Mouse (Mus musculus) C2C12 (cell line): ENCODE measurements around the gene Ece1. TPM values are rescaled to one million over a fixed set of nuclear protein-coding genes. Genes with fewer than 3 reads are reported as not detected.
"Not testable (repeated sequence)": the region's sequence is repeated elsewhere in the genome, so short reads cannot be mapped to it uniquely, and the experiment has no call there.

ENCODE experiments used
- H3K27me3 ChIP-seq: one replicate; pipeline ENCODE4 v1.6.1; 2011; ENCODE audit not compliant: control insufficient read depth, insufficient read depth, insufficient read length
- H3K36me3 ChIP-seq: one replicate; pipeline ENCODE4 v1.6.1; 2011; ENCODE audit not compliant: control insufficient read depth, insufficient read depth
- H3K4me3 ChIP-seq: one replicate; pipeline ENCODE4 v1.5.1; 2011; ENCODE audit warnings: mild to moderate bottlenecking, control low read depth; ENCODE audit not compliant: poor library complexity, insufficient read depth, severe bottlenecking
- H3K79me2 ChIP-seq: one replicate; pipeline ENCODE4 v1.6.1; 2011; ENCODE audit not compliant: control insufficient read depth, insufficient read depth
- H3K79me3 ChIP-seq: one replicate; pipeline ENCODE4 v1.6.1; 2011; ENCODE audit warnings: low read depth, control low read depth
- H3ac ChIP-seq: one replicate; pipeline ENCODE3; 2011; ENCODE audit warnings: low read depth; ENCODE audit not compliant: control insufficient read depth, insufficient read length
- CEBPB ChIP-seq: IDR thresholded peaks from one replicate; pipeline ENCODE4 v1.6.1; 2011; ENCODE audit warnings: low read depth, mild to moderate bottlenecking, control low read depth, moderate library complexity
- CTCF ChIP-seq: IDR thresholded peaks from one replicate; pipeline ENCODE4 v1.5.1; 2011; ENCODE audit not compliant: control insufficient read depth, insufficient read depth, insufficient read length
- FOSL1 ChIP-seq: IDR thresholded peaks from one replicate; pipeline ENCODE4 v1.8.0; 2011; ENCODE audit warnings: mild to moderate bottlenecking, low read length; ENCODE audit not compliant: poor library complexity, insufficient read depth, severe bottlenecking
- MAX ChIP-seq: IDR thresholded peaks from one replicate; pipeline ENCODE4 v1.6.1; 2011; ENCODE audit warnings: mild to moderate bottlenecking, control low read depth
- MYOD1 ChIP-seq: IDR thresholded peaks from one replicate; pipeline ENCODE4 v1.6.1; 2011; ENCODE audit warnings: low read depth; ENCODE audit not compliant: control insufficient read depth, insufficient read length
- MYOG ChIP-seq: IDR thresholded peaks from one replicate; pipeline ENCODE4 v1.6.1; 2011; ENCODE audit not compliant: control insufficient read depth, insufficient read length; ENCODE audit errors: extremely low read depth
- USF1 ChIP-seq: IDR thresholded peaks from one replicate; pipeline ENCODE4 v1.6.1; 2011; ENCODE audit warnings: low read depth, mild to moderate bottlenecking, control low read depth, moderate library complexity
- polyA plus RNA-seq: library from polyadenylated mRNA; unstranded; fragments of >200 nt; fragmentation: generic; extraction: Trizol; gene quantifications from one replicate; pipeline ENCODE4 v1.2.1, GENCODE M21; 2012; ENCODE audit warnings: missing spikeins

Ece1 gene
- polyA plus RNA-seq, 1 experiment: 198 TPM

GRCm38 (mm10) chr4:137964585-137964930 is 102.5 kb downstream of the Ece1 start:
- H3K36me3 ChIP-seq: peaks cover 5% of the 10 kb centered on the region
- no peaks in the 10 kb centered on the region for H3K27me3 ChIP-seq
- no peaks in the 10 kb centered on the region for H3K79me3 ChIP-seq
- H3K4me3 ChIP-seq: no peak overlapping the region
- H3ac ChIP-seq: no peak overlapping the region
- no peaks in the 10 kb centered on the region for H3K79me2 ChIP-seq
- TF ChIP-seq USF1: no peak
- TF ChIP-seq MYOG: no peak
- no peak for TF ChIP-seq MYOD1
- TF ChIP-seq FOSL1: no peak
- no peak for TF ChIP-seq CEBPB
- no peak for TF ChIP-seq MAX
- TF ChIP-seq CTCF: no peak

GRCm38 (mm10) chr4:137968203-137968602 is 106.2 kb downstream of the Ece1 start:
- Histone ChIP-seq H3K79me2 (no peaks in the 10 kb centered on the region), H3K36me3 (no peaks in the 10 kb centered on the region), H3K79me3 (no peaks in the 10 kb centered on the region), H3K27me3 (no peaks in the 10 kb centered on the region), H3ac (no peak overlapping the region), H3K4me3 (no peak overlapping the region)
- TF ChIP-seq FOSL1 (no peak), CEBPB (no peak), MYOG (no peak), MYOD1 (no peak), MAX (no peak), USF1 (no peak), CTCF (no peak)

- not testable (repeated sequence) for H3K27me3 ChIP-seq, H3K79me3 ChIP-seq, H3K4me3 ChIP-seq, H3K36me3 ChIP-seq, H3ac ChIP-seq, H3K79me2 ChIP-seq
Measured at GRCm38 (mm10) chr4:137970623-137971199, 108.7 kb downstream of the Ece1 start.

- H3K4me3 ChIP-seq, H3K27me3 ChIP-seq, H3K36me3 ChIP-seq, H3ac ChIP-seq, H3K79me2 ChIP-seq, H3K79me3 ChIP-seq: not testable (repeated sequence)
Measured at GRCm38 (mm10) chr4:137974856-137975432, 112.9 kb downstream of the Ece1 start.

- H3K79me2 ChIP-seq, H3K36me3 ChIP-seq, H3ac ChIP-seq, H3K79me3 ChIP-seq, H3K27me3 ChIP-seq, H3K4me3 ChIP-seq: not testable (repeated sequence)
Measured at GRCm38 (mm10) chr4:137979066-137979644, 117.1 kb downstream of the Ece1 start.

- no peaks in the 10 kb centered on the region for H3K36me3 ChIP-seq
- H3K79me2 ChIP-seq: no peaks in the 10 kb centered on the region
- no peak overlapping the region for H3ac ChIP-seq
- H3K27me3 ChIP-seq: no peaks in the 10 kb centered on the region
- H3K4me3 ChIP-seq: no peak overlapping the region
- TF ChIP-seq MYOG: no peak
- no peak for TF ChIP-seq MAX
- TF ChIP-seq CTCF: no peak
- no peak for TF ChIP-seq FOSL1
- no peak for TF ChIP-seq MYOD1
- no peak for TF ChIP-seq USF1
- no peak for TF ChIP-seq CEBPB
- no peaks in the 10 kb centered on the region for H3K79me3 ChIP-seq
Measured at GRCm38 (mm10) chr4:137982869-137983268, 120.8 kb downstream of the Ece1 start.

- Histone ChIP-seq H3K27me3 (no peaks in the 10 kb centered on the region), H3ac (no peak overlapping the region), H3K79me3 (no peaks in the 10 kb centered on the region), H3K4me3 (no peak overlapping the region), H3K79me2 (no peaks in the 10 kb centered on the region), H3K36me3 (no peaks in the 10 kb centered on the region)
- TF ChIP-seq MYOD1 (no peak), CTCF (no peak), USF1 (no peak), MAX (no peak), CEBPB (no peak), FOSL1 (no peak), MYOG (no peak)
Measured at GRCm38 (mm10) chr4:137984212-137984611, 122.2 kb downstream of the Ece1 start.
